Mouse (Mus musculus) embryo, embryonic 11 days (tissue): ENCODE data around the gene Pdzd2.

Experiments
- DNase-seq: peaks from one replicate; pipeline ENCODE4 v3.0.0-alpha.2; 2015

The Pdzd2 gene

DNA sequence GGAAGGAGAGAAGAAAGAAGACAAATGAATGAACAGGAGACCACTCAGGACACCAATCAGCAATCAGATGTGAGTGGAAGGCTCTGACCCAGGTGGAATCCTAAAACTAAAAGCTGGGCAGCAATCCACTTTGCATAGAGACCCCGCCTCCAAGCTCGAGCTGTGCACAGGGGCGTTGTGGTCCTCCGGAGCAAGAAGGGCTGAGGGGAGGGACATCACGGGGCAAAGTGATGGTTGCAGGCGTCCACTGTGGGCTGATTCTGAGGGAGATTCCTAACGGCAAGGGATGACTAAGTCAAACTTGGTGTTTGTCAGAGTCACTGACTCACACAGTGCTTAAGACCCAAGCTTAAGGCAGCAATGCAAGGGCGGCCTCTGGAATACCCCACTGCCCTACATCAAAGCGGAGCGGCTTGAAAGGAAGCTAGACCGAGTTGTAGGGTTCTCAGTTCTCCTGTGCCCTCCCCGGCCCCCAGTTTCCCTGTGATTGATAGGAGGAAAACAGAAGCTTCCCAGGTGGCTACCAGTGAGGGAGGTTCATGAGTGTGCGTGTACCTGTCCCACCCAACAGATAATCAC lies 314.6 kb downstream of the Pdzd2 start:
- DNase-seq: no peak

DNA sequence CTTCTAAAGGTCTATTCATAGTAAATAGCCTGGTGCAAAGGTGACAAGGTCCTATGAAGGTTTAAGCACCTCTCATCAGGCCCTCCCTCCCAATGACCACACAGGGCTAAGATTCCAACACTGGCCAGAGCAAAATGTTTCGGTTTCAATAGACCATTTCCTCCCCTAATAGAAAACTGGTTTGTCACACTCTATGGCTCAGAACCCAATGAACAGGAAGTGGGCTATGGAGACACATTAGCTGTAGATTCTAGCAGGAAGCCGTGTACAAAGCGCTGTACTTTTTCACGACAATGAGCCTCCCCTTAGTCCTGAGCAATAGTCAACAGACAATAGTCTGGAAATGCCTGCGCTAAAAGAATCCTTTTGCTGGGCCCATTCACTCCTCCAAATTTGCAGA lies 315.5 kb downstream of the Pdzd2 start:
- no peak for DNase-seq

DNA sequence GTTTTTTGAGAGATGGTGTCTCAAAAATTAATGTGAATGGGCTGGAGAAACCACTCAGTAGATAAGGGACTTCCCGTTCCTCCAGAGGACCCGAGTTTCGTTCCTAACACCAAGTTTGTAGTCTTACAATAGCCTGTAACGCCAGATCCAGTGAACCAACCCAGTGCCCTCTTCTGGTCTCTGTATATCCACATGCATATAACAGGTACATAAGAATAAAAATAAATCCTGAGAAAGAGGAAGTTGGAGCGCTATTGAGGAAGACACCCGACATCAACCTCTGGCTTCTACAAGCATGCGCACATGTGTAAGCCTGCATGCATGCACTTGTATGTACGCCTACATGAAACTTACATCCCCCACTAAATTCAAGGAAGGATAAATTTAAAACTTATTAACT lies 318.8 kb downstream of the Pdzd2 start:
- no peak for DNase-seq

DNA sequence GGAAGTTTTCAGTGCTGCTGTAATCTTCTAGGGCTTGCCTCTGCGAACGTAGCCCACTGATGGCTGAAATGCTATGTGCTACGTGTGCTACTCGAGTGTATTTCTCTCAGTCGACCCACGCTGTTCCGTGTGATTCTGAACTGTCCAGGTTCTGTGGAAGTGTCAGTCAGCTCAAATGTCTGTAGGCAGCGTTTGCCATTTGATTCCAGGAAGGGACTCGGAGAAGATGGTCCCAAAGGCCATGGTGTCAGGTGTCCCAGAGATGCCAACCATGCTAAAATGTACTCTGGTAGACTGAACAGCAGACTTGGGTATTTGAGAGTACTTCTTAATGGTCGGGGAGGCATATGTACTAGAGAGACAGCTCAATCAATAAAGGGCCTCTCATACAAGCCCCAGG lies 319.3 kb downstream of the Pdzd2 start:
- DNase-seq: no peak

DNA sequence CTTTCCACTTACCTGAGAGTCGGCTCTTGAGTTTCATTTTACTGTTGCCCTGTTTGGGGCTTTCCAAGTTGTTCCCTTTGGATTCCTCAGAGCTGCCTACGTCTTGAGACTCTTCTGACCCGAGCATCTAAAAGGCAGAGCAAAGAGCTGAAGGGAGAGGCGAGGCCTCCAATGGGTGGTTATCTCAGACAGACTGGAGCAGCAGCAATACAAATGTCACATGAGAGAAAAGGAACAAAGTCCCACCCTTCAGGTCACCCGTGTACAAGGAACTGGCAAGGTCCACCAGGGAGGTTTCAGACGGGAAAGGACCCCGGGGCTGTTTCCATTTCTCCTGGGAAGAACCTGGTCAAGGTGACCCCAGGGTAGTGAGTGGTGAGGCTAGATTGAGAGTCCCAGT lies 320.3 kb downstream of the Pdzd2 start:
- no peak for DNase-seq

DNA sequence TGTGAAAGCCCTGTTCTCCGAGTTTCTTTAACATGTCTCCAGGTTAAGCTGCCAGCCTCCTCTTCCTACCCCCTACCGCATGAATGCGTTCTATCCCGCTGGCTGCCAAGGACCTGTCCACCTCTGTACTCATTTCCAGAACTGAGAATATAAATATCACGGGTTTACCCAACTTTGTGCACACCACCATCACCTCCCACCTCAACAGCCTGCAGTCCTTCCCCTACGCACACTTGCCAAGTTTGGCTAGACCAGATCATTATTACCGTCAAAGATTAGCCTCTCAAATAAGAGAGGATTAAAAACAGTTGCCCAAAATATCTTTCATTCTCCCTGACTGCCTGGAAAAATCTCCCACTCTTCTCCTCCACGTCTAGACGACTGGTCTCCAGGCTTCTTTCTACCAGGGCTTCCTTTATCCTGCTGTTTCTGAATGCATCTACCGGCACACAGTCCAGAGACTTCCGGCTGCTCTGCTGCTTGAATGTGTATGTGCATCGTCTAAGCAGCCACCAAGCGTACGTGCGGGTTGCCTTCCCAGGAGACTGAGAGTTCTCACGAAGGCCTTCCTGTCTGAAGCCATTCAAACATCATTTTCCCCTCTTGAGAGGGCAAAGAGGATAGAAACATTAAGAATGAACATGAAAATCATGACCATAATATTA lies 324.1 kb downstream of the Pdzd2 start:
- no peak for DNase-seq

DNA sequence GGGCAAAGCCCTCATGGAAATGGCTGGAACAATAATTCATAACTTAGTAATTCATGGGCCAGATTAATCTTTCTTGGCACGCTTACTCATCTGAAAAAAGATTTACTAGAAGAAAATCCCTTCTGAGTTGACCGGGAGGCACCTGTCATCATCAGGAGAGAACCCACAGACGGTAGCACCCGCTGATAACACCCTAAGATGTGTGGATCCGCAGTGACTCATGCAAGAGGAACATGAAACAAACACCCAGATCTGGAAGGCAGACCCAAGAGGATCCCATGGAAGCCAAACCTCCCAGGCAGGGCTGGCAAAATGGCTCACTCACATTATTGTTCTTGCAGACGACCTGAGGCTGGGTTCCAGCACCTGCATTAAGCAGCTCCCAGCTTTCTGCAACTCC lies 325.0 kb downstream of the Pdzd2 start:
- no peak for DNase-seq

DNA sequence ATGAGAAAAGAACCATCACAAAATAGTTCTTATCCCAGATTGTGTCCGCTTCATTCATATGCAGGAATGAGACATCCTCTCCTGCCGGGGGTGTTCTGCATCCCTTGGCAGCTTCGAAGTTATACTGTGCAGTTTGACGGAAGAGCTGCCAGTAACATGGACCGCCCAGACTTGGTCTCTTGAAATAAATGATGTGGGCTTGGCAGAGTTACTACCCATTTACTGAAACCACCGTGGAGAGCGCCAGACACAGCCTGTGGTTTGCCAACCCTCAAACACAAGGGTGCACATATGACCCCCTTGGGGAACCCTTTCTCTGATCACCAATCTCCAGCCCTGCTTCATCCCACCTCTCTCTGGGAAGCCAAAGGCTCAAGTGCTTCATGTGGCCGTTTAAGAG lies 331.5 kb downstream of the Pdzd2 start:
- DNase-seq: no peak

DNA sequence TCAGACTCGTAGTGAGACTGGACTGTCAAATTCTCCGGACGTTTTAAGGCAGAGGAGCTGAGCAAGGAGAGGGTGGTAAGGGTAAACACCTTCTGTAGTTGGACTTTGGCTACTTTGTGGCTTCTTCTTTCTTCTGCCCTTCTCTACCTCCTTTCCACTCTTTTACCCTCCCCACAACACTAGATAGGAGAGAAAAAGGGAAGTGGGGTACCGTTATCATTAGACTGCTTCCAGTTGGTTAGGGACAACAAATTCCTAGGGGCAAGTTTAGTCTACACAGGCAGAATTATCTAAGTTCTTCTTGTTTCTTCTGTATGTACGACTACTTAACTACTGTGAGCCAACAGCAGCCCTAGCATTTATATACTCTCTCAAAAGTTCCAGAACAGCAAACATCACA lies 334.1 kb downstream of the Pdzd2 start:
- DNase-seq: no peak

DNA sequence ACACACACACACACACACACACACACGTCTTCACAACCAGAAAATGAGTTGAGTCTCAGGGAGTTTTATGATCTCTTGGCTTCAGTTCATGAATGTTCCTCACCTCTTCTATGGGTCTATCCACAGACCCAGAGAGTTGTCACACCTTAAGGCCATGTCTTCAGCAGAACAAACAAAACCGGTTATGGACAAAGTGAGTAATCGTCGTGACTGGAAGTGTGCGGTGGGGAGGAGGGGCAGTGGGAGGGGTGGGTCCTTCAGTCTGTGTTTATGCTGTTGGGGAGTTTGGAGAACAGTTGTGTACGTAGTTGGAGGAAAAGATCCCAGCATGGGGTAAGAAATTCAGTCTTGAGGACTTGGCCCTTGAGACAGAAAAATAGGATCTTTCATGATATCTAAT lies 342.7 kb downstream of the Pdzd2 start:
- no peak for DNase-seq

DNA sequence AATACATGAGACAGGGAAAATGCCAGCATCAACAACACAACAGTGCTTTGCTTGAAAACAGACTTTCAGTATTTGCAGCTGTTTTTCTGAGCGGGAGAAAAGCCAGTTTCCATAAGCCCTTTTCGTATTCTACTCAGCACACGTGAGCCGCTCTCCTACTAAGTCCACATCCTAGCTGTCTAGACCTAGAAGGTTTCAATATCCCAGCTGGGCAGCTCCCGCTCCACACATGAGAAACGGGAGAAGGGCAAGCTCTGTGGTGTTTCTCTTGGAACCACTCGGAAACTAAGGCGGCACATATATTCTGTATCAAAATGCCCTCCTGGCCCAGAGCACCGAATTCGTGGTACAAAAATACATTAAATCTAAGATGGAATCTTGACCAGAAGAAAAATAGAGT lies 345.0 kb downstream of the Pdzd2 start:
- no peak for DNase-seq

DNA sequence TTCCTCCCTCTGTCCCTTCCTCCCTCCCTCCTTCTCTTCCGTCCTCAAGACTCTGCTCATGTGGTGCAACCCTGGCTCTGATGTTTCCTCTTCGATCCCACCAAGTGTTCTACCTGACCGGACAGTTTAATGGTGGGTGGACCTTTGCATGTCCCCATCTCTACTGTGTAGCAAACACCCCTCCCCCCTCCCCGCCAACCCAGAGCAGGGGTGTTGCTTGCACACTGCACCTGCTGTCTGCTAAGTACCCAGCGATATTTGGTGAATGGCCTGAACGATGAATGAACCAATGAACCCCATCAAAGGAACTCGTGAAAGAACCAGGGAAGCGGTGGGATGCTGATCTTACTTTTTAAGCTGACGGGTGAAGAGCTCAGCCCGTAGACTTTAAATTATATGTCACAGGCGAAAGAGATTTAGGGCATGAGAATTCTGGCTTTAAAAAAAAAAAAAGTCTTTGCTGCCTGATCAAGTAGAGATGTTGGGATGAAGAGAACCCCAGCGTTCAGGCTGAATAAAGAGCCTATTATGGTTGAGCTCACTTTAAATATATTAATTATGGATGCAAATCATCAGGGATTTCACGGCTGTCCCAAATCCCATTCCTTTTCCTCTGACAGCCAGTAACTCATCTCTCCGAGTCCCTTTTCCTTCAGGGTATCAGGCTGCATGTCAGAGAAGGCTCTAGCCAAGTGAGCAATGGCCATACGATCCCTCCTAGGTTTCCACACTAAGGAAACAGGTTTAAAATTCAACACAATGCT lies 350.8 kb downstream of the Pdzd2 start:
- DNase-seq: no peak

DNA sequence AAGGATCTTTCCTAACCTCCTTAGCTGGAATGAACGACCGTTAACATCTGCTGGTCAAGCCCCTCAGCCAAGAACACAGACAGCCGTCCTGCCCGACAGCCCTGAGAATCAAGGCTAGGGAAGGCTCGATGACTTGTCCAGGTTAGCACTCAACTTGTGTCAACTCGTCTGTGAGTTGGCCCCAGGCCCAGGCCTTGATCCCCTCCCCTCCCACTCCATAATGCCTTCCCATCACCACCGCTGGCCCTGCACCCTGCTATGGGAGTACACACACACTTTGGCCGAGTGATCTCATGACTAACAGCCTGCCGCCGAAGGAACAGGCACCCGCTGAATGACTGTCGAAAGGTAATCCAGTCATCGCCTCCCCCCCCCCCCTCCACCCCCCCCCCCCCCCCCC lies 355.0 kb downstream of the Pdzd2 start:
- no peak for DNase-seq

DNA sequence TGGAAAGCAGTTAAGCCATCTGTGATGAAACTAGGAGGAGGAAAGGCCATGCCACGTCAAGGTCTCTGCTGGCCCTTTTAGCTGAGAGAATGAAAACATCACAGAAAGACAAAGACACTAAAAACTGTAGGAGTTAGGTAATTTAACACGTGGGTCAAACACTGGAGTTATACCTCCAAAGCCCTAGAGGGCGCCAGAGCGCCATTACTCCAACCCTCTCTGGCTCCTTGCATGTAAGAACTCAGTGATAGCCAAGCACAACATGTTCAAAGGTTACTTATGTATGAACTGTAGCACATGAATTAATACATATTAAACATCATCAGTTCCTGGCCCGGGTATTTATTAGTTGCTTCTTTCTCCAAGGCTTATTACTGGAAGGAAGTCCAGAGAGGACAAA lies 359.2 kb downstream of the Pdzd2 start:
- DNase-seq: no peak

DNA sequence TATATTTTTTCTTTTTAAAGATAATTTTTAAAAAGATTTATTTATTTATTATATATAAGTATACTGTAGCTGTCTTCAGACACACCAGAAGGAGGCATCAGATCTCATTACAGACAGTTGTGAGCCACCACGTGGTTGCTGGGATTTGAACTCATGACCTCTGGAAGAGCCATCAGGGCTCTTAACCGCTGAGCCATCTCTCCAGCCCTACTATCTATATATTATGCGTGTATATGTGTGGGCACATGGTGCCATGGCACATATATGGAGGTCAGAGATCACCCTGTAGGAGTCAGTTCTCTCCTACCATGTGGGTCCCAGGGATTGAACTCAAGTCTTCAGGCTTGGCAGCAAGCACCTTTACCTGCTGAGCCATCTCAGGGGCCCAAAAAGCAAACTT lies 359.7 kb downstream of the Pdzd2 start:
- DNase-seq: no peak

DNA sequence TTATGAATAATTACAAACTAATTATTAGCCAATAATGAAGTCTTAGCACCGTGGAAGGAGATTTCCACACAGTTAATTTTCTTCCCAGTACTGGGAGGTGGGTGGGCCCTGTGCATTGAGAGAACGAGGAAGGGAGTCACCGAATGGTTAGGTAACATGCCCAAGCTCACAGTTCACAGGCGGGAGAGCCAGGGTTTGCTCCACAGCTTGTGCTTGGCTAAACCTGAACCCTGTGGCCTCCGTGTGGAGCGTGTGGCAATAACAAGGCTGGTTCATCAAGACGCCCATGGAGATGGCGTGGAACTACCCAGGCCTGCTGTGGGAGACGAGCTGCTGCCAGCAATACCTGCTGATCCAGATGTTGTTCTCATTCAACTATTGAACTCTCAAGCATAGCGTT lies 361.9 kb downstream of the Pdzd2 start:
- DNase-seq: no peak

DNA sequence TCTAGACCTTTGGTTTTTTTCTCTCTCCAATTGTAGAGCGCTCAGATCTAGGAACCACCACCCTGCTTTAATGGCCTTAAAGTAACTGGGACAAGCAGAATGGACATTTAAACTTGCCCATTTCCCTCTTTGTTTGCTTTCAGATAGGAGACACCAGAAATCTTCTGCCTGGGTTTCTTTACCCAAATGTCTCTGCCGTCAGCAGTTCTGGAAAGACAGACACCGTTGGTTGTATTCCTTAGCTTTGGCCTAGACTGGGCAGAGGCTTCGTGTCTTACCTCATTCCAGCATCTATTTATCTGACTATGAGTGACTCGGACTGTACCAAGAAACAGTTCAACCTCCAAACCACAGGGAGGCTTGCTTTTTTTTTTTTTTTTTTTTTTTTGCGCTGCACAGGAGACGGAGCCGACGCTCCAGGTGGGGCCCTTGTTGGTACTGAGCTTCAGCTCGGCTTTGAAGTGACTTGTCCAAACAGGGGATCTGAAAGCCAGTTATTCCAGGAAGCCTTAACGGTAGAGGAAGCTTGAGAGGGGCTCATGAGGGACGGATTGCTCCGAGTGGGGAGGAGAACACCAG lies 363.1 kb downstream of the Pdzd2 start:
- DNase-seq: no peak

DNA sequence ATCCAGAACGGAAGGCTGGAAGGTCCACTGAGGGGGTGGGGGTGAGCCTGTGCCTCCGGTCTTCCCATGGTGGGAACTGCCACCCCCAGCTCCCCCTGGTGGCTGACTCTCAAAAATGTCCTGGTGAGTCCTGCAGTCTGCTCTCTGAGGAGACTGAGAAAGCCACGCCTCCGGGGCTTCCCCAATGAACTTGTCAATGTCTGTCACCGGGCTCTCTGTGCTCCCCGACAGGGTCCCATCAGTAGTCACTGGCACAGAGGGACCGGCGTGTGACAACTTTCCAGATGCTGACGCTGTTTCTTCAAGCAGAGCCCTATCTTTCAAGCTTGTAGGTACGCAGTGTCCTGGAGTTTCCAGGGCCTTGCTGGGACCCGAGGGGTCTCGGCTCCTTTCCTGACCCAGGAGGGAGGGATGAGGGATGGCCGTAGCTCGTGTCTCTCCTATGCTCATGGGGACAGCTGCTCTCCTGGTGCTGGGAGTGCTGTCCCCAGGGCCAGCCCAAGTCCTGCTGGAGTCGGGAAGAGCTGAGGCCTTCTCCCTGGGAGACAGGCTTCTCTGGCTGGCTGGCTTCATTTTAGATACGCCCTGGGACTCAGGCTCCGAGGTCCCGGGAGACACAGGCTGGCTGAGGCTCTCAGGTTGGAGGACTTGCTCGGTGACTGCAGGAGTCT lies 363.9 kb downstream of the Pdzd2 start:
- peak; percentile 94 for DNase-seq

DNA sequence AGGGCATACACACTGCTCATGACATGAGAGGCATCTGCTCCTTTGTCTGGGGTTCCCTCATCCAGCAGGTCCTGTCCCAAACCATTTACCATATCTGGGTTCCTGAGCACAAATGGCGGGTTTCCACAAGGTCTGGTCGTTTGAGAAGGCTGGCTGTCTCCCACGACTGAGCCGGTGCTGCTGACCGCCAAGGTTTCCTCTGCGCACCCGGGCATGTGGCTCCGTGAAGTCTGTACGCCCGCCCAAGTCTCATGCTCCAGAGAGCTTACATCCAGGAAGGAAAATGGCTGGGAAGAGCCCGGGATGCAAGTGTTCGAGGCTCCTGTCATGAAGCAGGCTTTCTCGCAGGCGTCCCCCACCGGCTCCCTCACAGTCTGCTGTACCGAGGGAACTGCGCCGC lies 364.8 kb downstream of the Pdzd2 start:
- DNase-seq: no peak

DNA sequence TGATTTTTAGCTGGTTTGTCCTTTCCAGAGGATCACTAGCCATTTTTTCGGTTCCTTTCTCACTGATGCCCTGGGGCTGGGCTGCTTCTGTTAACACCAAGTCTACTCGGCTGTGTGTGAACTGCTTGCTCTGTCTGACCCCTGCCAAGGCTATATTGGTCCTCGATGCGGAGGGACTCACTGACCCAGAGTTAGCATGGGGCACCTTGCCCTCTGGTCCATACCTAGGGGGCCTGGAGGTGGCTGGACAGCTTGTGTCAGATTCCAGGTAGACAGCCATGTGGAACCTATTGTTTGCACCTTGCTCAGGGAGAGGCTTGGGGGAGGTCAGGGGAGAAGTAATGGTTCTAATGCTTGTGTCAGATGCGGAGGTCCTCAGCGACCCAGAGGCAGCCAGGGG lies 365.8 kb downstream of the Pdzd2 start:
- DNase-seq: no peak

DNA sequence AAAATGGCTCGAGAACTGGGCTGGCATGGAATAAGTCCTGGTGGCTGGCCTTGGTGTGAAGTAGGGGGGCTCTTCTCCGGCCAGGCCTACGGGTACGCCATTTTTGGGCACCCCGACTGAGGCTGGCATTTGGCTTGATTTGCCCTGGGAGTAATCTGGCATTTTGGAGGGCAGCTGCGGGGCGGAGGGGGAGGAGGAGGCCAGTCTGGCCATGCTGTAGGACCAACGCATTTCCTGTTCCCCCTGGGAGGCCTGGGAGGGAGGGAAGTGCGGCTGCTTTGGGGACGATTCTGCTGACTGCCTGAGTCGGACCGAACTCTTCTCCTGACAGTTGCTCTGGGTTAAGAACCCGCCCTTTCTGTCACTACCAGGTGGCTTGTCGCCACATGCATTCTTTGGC lies 366.2 kb downstream of the Pdzd2 start:
- DNase-seq: no peak

DNA sequence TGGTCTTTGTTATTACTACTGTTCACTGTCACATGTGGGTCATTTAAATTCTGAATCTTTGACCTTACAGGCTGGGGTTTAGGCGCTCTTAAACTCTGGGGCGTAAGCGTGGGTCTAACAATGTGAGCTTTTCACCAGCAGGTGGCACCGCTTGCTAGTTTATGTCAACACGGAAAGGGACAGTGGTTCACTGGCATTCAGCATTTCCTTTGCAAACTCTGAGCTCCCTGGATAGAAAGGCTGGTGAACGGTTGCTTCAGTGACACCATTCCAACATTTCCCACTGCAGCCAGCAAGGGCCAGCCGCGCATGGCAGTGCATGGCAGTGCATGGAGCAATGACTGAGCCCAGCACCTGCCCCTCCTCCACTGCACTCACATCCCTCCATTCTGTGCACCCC lies 368.5 kb downstream of the Pdzd2 start:
- peak; percentile 90 for DNase-seq

DNA sequence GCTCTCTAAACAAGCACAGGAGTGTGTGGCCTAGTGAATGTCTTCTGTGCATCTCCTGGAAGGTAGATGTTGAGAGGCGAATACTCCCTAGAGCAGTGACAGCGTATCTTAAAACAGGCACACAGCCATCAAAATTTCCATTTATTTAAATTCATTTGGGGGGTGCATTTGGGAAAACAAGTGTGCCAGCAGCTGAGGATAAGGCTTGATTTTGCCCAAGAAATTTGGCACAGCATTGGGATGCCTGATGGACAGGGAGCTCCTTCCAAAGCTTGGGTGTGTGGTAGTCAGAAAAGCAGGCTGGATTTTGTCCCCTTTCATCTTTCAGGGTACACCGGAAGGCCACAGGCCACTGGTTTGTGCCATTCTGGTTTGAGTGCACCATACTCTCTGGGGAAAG lies 369.6 kb downstream of the Pdzd2 start:
- no peak for DNase-seq

DNA sequence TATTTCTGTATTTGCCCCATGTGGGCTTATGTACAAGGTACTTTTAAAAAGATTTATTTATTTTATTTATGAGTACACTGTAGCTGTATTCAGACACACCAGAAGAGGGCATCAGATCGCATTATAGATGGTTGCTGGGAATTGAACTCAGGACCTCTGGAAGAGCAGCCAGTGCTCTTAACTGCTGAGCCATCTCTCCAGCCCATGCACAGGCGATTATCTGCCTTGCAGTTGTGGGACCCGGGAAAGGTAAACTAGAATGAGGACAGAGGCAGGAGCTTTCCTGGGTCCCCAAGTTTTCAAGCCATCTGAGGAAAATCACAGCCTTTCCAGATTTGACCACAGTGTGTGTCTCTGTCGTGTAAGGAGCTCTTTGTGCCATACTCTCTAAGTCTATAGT lies 370.9 kb downstream of the Pdzd2 start:
- no peak for DNase-seq
